Mouse (Mus musculus): ENCODE results near the gene Klrc3. TPM values are rescaled to one million over a fixed set of nuclear protein-coding genes. Genes with fewer than 3 reads are reported as not detected.
"Not testable (repeated sequence)": the region's sequence is repeated elsewhere in the genome, so short reads cannot be mapped to it uniquely, and the experiment has no call there.

Klrc3 gene
- total and polyA plus RNA-seq, 3 experiments: not detected

GRCm38 (mm10) chr6:129661301-129661700 lies 18.2 kb upstream of the Klrc3 start:
- DNase-seq (ENCODE audit: extremely low read depth); H3K4me2 ChIP-seq (ENCODE audit: insufficient read depth, low read depth, poor library complexity, severe bottlenecking); dilution Hi-C loops (cut with MboI; ENCODE audit: extremely low pct_ligation_motif_present, extremely low pct_unique_long_range_greater_than_20kb, low sequenced_read_pairs); H3K9me3 ChIP-seq (replicated peaks; ENCODE audit: low read length); H3K4me1 ChIP-seq (ENCODE audit: control insufficient read depth in 1 of 2, insufficient read depth in 2 of 2); in situ Hi-C loops (cut with MboI; ENCODE audit: low pct_ligation_motif_present, low pct_unique_long_range_greater_than_20kb, low sequenced_read_pairs); H3K9ac ChIP-seq (ENCODE audit: insufficient read depth, low read depth); H3K79me2 ChIP-seq (replicated peaks; ENCODE audit: control insufficient read depth, extremely low read depth, insufficient read depth, poor library complexity, severe bottlenecking); H3K27ac ChIP-seq (ENCODE audit: insufficient read depth, low read depth); H3K4me3 ChIP-seq (replicated peaks in 1 of 3; ENCODE audit: low read depth in 2 of 3, low read length in 2 of 3, poor library complexity in 1 of 3); H3K36me3 ChIP-seq (replicated peaks in 1 of 2; ENCODE audit: control insufficient read depth in 1 of 2, insufficient read depth in 1 of 2, low read length in 1 of 2); H3K27me3 ChIP-seq (replicated peaks): not testable (repeated sequence)

- H3K9ac ChIP-seq (ENCODE audit: insufficient read depth, low read depth); H3K9me3 ChIP-seq (replicated peaks; ENCODE audit: low read length); H3K27me3 ChIP-seq (replicated peaks); in situ Hi-C loops (cut with MboI; ENCODE audit: low pct_ligation_motif_present, low pct_unique_long_range_greater_than_20kb, low sequenced_read_pairs); dilution Hi-C loops (cut with MboI; ENCODE audit: extremely low pct_ligation_motif_present, extremely low pct_unique_long_range_greater_than_20kb, low sequenced_read_pairs); H3K79me2 ChIP-seq (replicated peaks; ENCODE audit: control insufficient read depth, extremely low read depth, insufficient read depth, poor library complexity, severe bottlenecking); H3K4me2 ChIP-seq (ENCODE audit: insufficient read depth, low read depth, poor library complexity, severe bottlenecking); DNase-seq (ENCODE audit: extremely low read depth); H3K4me1 ChIP-seq (ENCODE audit: control insufficient read depth in 1 of 2, insufficient read depth in 2 of 2); H3K36me3 ChIP-seq (replicated peaks in 1 of 2; ENCODE audit: control insufficient read depth in 1 of 2, insufficient read depth in 1 of 2, low read length in 1 of 2); H3K4me3 ChIP-seq (replicated peaks in 1 of 3; ENCODE audit: low read depth in 2 of 3, low read length in 2 of 3, poor library complexity in 1 of 3); H3K27ac ChIP-seq (ENCODE audit: insufficient read depth, low read depth): not testable (repeated sequence)
Observed at GRCm38 (mm10) chr6:129660589-129660988, 17.5 kb upstream of the Klrc3 start, which contains the start of gene Klrc2. Klrc2 (minus strand) TSS chr6:129660689.

DNA sequence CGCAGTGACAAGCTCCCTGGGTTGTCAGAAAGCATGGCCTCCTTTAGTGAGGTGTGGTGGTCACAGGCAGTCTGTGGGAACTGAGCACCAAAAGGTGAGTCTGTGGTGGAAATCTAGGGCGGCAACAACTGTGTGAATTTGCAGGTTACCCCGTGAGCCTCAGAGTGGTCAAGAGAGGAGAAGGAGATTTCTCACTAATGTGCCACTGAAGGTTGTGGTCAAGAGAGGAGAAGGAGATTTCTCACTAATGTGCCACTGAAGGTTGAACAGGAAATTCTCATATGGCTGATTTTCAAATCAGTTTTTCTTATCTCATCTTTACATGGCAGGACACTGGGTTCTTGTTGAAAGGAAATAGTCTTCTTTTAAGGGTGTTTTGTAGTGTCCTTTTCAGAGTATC lies 917 bp upstream of the Klrc3 start:
- DNase-seq (ENCODE audit: extremely low read depth); H3K27me3 ChIP-seq (replicated peaks); H3K4me1 ChIP-seq (ENCODE audit: control insufficient read depth in 1 of 2, insufficient read depth in 2 of 2); H3K27ac ChIP-seq (ENCODE audit: insufficient read depth, low read depth); H3K9me3 ChIP-seq (replicated peaks; ENCODE audit: low read length); H3K9ac ChIP-seq (ENCODE audit: insufficient read depth, low read depth); H3K4me3 ChIP-seq (replicated peaks in 1 of 3; ENCODE audit: low read depth in 2 of 3, low read length in 2 of 3, poor library complexity in 1 of 3); H3K79me2 ChIP-seq (replicated peaks; ENCODE audit: control insufficient read depth, extremely low read depth, insufficient read depth, poor library complexity, severe bottlenecking); H3K4me2 ChIP-seq (ENCODE audit: insufficient read depth, low read depth, poor library complexity, severe bottlenecking); in situ Hi-C loops (cut with MboI; ENCODE audit: low pct_ligation_motif_present, low pct_unique_long_range_greater_than_20kb, low sequenced_read_pairs); dilution Hi-C loops (cut with MboI; ENCODE audit: extremely low pct_ligation_motif_present, extremely low pct_unique_long_range_greater_than_20kb, low sequenced_read_pairs); H3K36me3 ChIP-seq (replicated peaks in 1 of 2; ENCODE audit: control insufficient read depth in 1 of 2, insufficient read depth in 1 of 2, low read length in 1 of 2): not testable (repeated sequence)

- H3K27ac ChIP-seq (ENCODE audit: insufficient read depth, low read depth); in situ Hi-C loops (cut with MboI; ENCODE audit: low pct_ligation_motif_present, low pct_unique_long_range_greater_than_20kb, low sequenced_read_pairs); DNase-seq (ENCODE audit: extremely low read depth); H3K4me3 ChIP-seq (replicated peaks in 1 of 3; ENCODE audit: low read depth in 2 of 3, low read length in 2 of 3, poor library complexity in 1 of 3); H3K9me3 ChIP-seq (replicated peaks; ENCODE audit: low read length); H3K9ac ChIP-seq (ENCODE audit: insufficient read depth, low read depth); H3K4me1 ChIP-seq (ENCODE audit: control insufficient read depth in 1 of 2, insufficient read depth in 2 of 2); dilution Hi-C loops (cut with MboI; ENCODE audit: extremely low pct_ligation_motif_present, extremely low pct_unique_long_range_greater_than_20kb, low sequenced_read_pairs); H3K4me2 ChIP-seq (ENCODE audit: insufficient read depth, low read depth, poor library complexity, severe bottlenecking); H3K27me3 ChIP-seq (replicated peaks); H3K79me2 ChIP-seq (replicated peaks; ENCODE audit: control insufficient read depth, extremely low read depth, insufficient read depth, poor library complexity, severe bottlenecking); H3K36me3 ChIP-seq (replicated peaks in 1 of 2; ENCODE audit: control insufficient read depth in 1 of 2, insufficient read depth in 1 of 2, low read length in 1 of 2): not testable (repeated sequence)
Observed at GRCm38 (mm10) chr6:129631046-129631445, 12.1 kb downstream of the Klrc3 start.
